Mouse (Mus musculus) bone marrow macrophage, adult 2 months (primary cell): ENCODE data around the gene Ogg1.

Experiments
- CTCF ChIP-seq: IDR thresholded peaks from 2 replicates; pipeline ENCODE4 v1.5.1; 2012; ENCODE audit warnings: low read depth, mild to moderate bottlenecking, low read length, moderate library complexity
- POLR2A ChIP-seq: IDR thresholded peaks from 2 replicates; pipeline ENCODE4 v1.6.1; 2012; ENCODE audit warnings: mild to moderate bottlenecking, low read depth, low read length, borderline replicate concordance

DNA sequence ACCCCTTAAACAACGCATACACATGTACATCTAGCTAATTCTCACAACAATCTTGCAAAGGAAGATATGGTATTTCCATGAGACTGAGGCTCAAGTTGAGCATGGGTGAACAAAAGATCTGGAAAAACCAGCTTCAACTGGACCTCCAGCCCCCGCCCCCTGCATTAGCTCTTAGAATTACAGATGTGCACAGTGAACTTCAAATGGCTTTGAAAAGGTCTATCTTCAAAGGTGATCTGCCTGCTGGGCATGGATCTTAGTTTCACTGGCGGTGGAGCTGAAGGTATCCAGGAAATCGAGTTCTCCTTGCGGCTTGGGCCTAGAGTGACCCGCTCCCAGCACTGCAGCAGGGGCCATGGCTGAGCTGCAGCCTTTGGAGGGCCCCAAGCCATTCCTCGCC lies 41.4 kb downstream of the Ogg1 start:
- no peak for TF ChIP-seq CTCF
- TF ChIP-seq POLR2A, result no peak
